Comparison of ENCODE assay signal across 14 mouse cellular contexts in genomic region chr1:156231122-156231521, GRCm38 (mm10). TPM values are rescaled to one million over a fixed set of nuclear protein-coding genes. Genes with fewer than 3 reads are reported as not detected.
DNase-seq lines count a peak whose midpoint lies in the region; ATAC-seq and TF ChIP-seq lines count a peak whose summit lies in the region.
"Had no signal": no experiment of that assay in that cellular context is flagged by ENCODE, and none has a peak within 500 bp of the region (broad histone marks: within the 10 kb centered on the region; RNA-seq: fewer than 3 reads in every experiment).

No protein-coding gene starts in this region.

- peaks cover 25% of the 10 kb centered on the region for H3K4me1 ChIP-seq in forebrain, embryonic 10.5 days
- no peaks in the 10 kb centered on the region for H3K4me1 ChIP-seq in forebrain, embryonic 14.5 days (ENCODE audit: control insufficient read depth, insufficient read depth, low read length)
- H3K4me1 ChIP-seq in heart, embryonic 15.5 days (replicated peaks), result peaks cover 11% of the 10 kb centered on the region
- no peaks in the 10 kb centered on the region for H3K4me1 ChIP-seq in heart, adult 2 months (ENCODE audit: control insufficient read depth, insufficient read depth, low read length)
- no peaks in the 10 kb centered on the region for H3K4me1 ChIP-seq in neural tube, embryonic 11.5 days (ENCODE audit: control insufficient read depth, insufficient read depth, low read length)
- H3K4me1 ChIP-seq in neural tube, embryonic 15.5 days, result peaks cover 10% of the 10 kb centered on the region

- no peak for TF ChIP-seq POLR2A in heart, adult 2 months (IDR thresholded peaks at IDR 0.05; ENCODE audit: insufficient read depth, low read depth, low read length)

- intact Hi-C loops in heart, adult 2 months (cut with DNase I), result no loop called here

- no peak overlapping the region for H3K4me3 ChIP-seq in forebrain, embryonic 10.5 days
- H3K4me3 ChIP-seq in forebrain, embryonic 14.5 days (ENCODE audit: low read depth, low read length), result no peak overlapping the region
- no peak overlapping the region for H3K4me3 ChIP-seq in heart, embryonic 15.5 days
- H3K4me3 ChIP-seq in heart, adult 2 months, result no peak overlapping the region
- H3K4me3 ChIP-seq in neural tube, embryonic 11.5 days (ENCODE audit: low read depth, low read length), result no peak overlapping the region
- no peak overlapping the region for H3K4me3 ChIP-seq in neural tube, embryonic 15.5 days (replicated peaks)
- H3K4me3 ChIP-seq: embryonic facial prominence, embryonic 15.5 days; midbrain, embryonic 10.5 days had no signal

- 0 out of 2 replicates have a peak overlapping the region, but pooled peaks have one; percentile 44 for H3K27ac ChIP-seq in forebrain, embryonic 10.5 days
- no peak overlapping the region for H3K27ac ChIP-seq in forebrain, embryonic 14.5 days (ENCODE audit: low read depth, low read length)
- peak overlapping the region; percentile 46 for H3K27ac ChIP-seq in heart, embryonic 15.5 days
- no peak overlapping the region for H3K27ac ChIP-seq in heart, adult 2 months
- H3K27ac ChIP-seq in neural tube, embryonic 11.5 days (ENCODE audit: low read depth, low read length), result peak overlapping the region; percentile 55; the same call in 1 of the 2 replicates
- no peak overlapping the region for H3K27ac ChIP-seq in neural tube, embryonic 15.5 days (replicated peaks)
- H3K27ac ChIP-seq: embryonic facial prominence, embryonic 15.5 days had no signal

- H3K9me3 ChIP-seq in forebrain, embryonic 10.5 days, result peaks cover 5% of the 10 kb centered on the region
- no peaks in the 10 kb centered on the region for H3K9me3 ChIP-seq in forebrain, embryonic 14.5 days (replicated peaks; ENCODE audit: control insufficient read depth, low read length)
- H3K9me3 ChIP-seq in heart, embryonic 15.5 days (replicated peaks), result no peaks in the 10 kb centered on the region
- H3K9me3 ChIP-seq in neural tube, embryonic 11.5 days (ENCODE audit: control insufficient read depth, low read length), result no peaks in the 10 kb centered on the region
- no peaks in the 10 kb centered on the region for H3K9me3 ChIP-seq in neural tube, embryonic 15.5 days (replicated peaks)
- H3K9me3 ChIP-seq: embryonic facial prominence, embryonic 15.5 days; midbrain, embryonic 10.5 days had no signal

- no peak for DNase-seq in forebrain, embryonic 10.5 days (ENCODE audit: extremely low spot score, low spot score)
- DNase-seq in forebrain, embryonic 14.5 days (ENCODE audit: low spot score), result no peak
- DNase-seq in heart, adult 2 months, result no peak
- DNase-seq in neural tube, embryonic 11.5 days (ENCODE audit: low spot score), result no peak
- DNase-seq in neural tube, embryonic 10.5 days (ENCODE audit: extremely low spot score, low spot score), result no peak
- no peak for DNase-seq in cerebellum, postnatal 10 days
- DNase-seq: cerebellum, adult 18-20 months; thymus, postnatal 14 days had no signal

- H3K36me3 ChIP-seq in forebrain, embryonic 10.5 days (replicated peaks), result no peaks in the 10 kb centered on the region
- no peaks in the 10 kb centered on the region for H3K36me3 ChIP-seq in forebrain, embryonic 14.5 days (ENCODE audit: control insufficient read depth, insufficient read depth, low read length)
- no peaks in the 10 kb centered on the region for H3K36me3 ChIP-seq in heart, embryonic 15.5 days
- H3K36me3 ChIP-seq in heart, adult 2 months (ENCODE audit: control insufficient read depth, insufficient read depth, low read length), result no peaks in the 10 kb centered on the region
- H3K36me3 ChIP-seq in neural tube, embryonic 11.5 days (ENCODE audit: control insufficient read depth, insufficient read depth, low read length), result no peaks in the 10 kb centered on the region
- H3K36me3 ChIP-seq in neural tube, embryonic 15.5 days, result no peaks in the 10 kb centered on the region
- H3K36me3 ChIP-seq: embryonic facial prominence, embryonic 15.5 days; midbrain, embryonic 10.5 days had no signal

- H3K27me3 ChIP-seq in forebrain, embryonic 10.5 days (ENCODE audit: poor library complexity, severe bottlenecking), result no peaks in the 10 kb centered on the region
- no peaks in the 10 kb centered on the region for H3K27me3 ChIP-seq in forebrain, embryonic 14.5 days (replicated peaks; ENCODE audit: control insufficient read depth, insufficient read depth, low read length)
- H3K27me3 ChIP-seq in heart, embryonic 15.5 days, result no peaks in the 10 kb centered on the region
- H3K27me3 ChIP-seq in heart, adult 2 months (ENCODE audit: control insufficient read depth, insufficient read depth, low read length), result no peaks in the 10 kb centered on the region
- no peaks in the 10 kb centered on the region for H3K27me3 ChIP-seq in neural tube, embryonic 11.5 days (ENCODE audit: control insufficient read depth, insufficient read depth, low read length)
- 0 out of 2 replicates have a peak, but pooled peaks cover 3% of the 10 kb centered on the region for H3K27me3 ChIP-seq in neural tube, embryonic 15.5 days (replicated peaks)
- H3K27me3 ChIP-seq: embryonic facial prominence, embryonic 15.5 days had no signal

- ATAC-seq in forebrain, embryonic 14.5 days, result no peak
- no peak for ATAC-seq in heart, embryonic 15.5 days (replicated peaks; ENCODE audit: insufficient number of reproducible peaks, insufficient read depth, low FRiP score, low read depth)
- ATAC-seq in neural tube, embryonic 11.5 days (ENCODE audit: insufficient read depth, low FRiP score, low TSS enrichment), result no peak; the same call in 1 of the 2 replicates
- 0 out of 2 replicates have a peak, but pooled peaks have one; percentile 47 for ATAC-seq in neural tube, embryonic 15.5 days (ENCODE audit: low FRiP score)

- H3K4me2 ChIP-seq in forebrain, embryonic 14.5 days (ENCODE audit: low read length), result no peak overlapping the region
- no peak overlapping the region for H3K4me2 ChIP-seq in heart, embryonic 15.5 days
- no peak overlapping the region for H3K4me2 ChIP-seq in neural tube, embryonic 11.5 days (ENCODE audit: low read depth)
- peak overlapping the region; percentile 15; the same call in 1 of the 2 replicates for H3K4me2 ChIP-seq in neural tube, embryonic 15.5 days
- H3K4me2 ChIP-seq: embryonic facial prominence, embryonic 15.5 days had no signal

- no peaks in the 10 kb centered on the region for H3K79me2 ChIP-seq in heart, adult 2 months (replicated peaks; ENCODE audit: control insufficient read depth, insufficient read depth, low read length)

- no peak overlapping the region for H3K9ac ChIP-seq in forebrain, embryonic 14.5 days (ENCODE audit: low read length)
- no peak overlapping the region for H3K9ac ChIP-seq in heart, embryonic 15.5 days
- H3K9ac ChIP-seq in heart, adult 2 months (ENCODE audit: low read depth, low read length), result no peak overlapping the region
- H3K9ac ChIP-seq in neural tube, embryonic 11.5 days (ENCODE audit: low read length), result no peak overlapping the region
- H3K9ac ChIP-seq in neural tube, embryonic 15.5 days (replicated peaks), result no peak overlapping the region
- H3K9ac ChIP-seq: embryonic facial prominence, embryonic 15.5 days had no signal

- 87% methylated on average over 6 of the region's 6 CpGs for WGBS in forebrain, embryonic 10.5 days
- 84% methylated on average over 6 of the region's 6 CpGs for WGBS in forebrain, embryonic 14.5 days
- 90% methylated on average over 6 of the region's 6 CpGs for WGBS in heart, embryonic 15.5 days
- WGBS in heart, adult 2 months, result 94% methylated on average over 6 of the region's 6 CpGs
- 73% methylated on average over 6 of the region's 6 CpGs for WGBS in neural tube, embryonic 11.5 days
- WGBS in neural tube, embryonic 15.5 days, result 81% methylated on average over 6 of the region's 6 CpGs

- no peak for TF ChIP-seq CTCF in heart, adult 2 months (IDR thresholded peaks at IDR 0.05)

- no peak for TF ChIP-seq EP300 in heart, adult 2 months (IDR thresholded peaks at IDR 0.05; ENCODE audit: insufficient read depth, low read depth, low read length)

RNA-seq across cellular contexts. Expression of gene Fam163a, which starts 26.3 kb away (rescaled TPM):
- 2.6 and 3.0 TPM in 2 replicates for polyA plus RNA-seq in forebrain, embryonic 10.5 days (2016; fragmentation: Nextera tagmentation; extraction: Ambion mirVana)
- polyA plus RNA-seq in forebrain, embryonic 14.5 days (2014; fragmentation: Nextera tagmentation; extraction: Ambion mirVana), result 1.8 TPM in 2 replicates
- polyA plus RNA-seq in heart, embryonic 15.5 days (2015; fragmentation: Nextera tagmentation; extraction: Ambion mirVana), result 1.8 and 2.9 TPM in 2 replicates
- not detected for total RNA-seq in heart, adult 2 months (2021)
- 0.09 and 0.23 TPM in 2 replicates for polyA plus RNA-seq in heart, adult 2 months (2012; rRNA removed)
- polyA plus RNA-seq in neural tube, embryonic 11.5 days (2014; fragmentation: Nextera tagmentation; extraction: Ambion mirVana), result 4.6 and 5.8 TPM in 2 replicates
- polyA plus RNA-seq in neural tube, embryonic 15.5 days (2015; fragmentation: Nextera tagmentation; extraction: Ambion mirVana), result 5.2 and 5.6 TPM in 2 replicates
- total RNA-seq: common myeloid progenitor, adult 5-6 weeks; gastrocnemius, postnatal 14 days had no signal

Comparison
In these comparisons a context has a peak if more than half of its experiments do, and no peak if none do; other contexts are left out.
1. H3K27ac ChIP-seq: peak in forebrain, embryonic 10.5 days (single experiment), heart, embryonic 15.5 days (single experiment) and neural tube, embryonic 11.5 days (single experiment); none in forebrain, embryonic 14.5 days (single experiment), heart, adult 2 months (single experiment) and neural tube, embryonic 15.5 days (single experiment).